Mouse (Mus musculus): Measurements from ENCODE around the gene Rsrp1. TPM values are rescaled to one million over a fixed set of nuclear protein-coding genes. Genes with fewer than 3 reads are reported as not detected.
A peak's percentile ranks its signal among the peaks of the same experiment; 100 is the strongest.
"Not testable (repeated sequence)": the region's sequence is repeated elsewhere in the genome, so short reads cannot be mapped to it uniquely, and the experiment has no call there.

Gene Rsrp1
- polyA plus RNA-seq (2017; shearing (Covaris generic)): 100 to 1,000 TPM; 184 to 307 (median 297) TPM

DNA sequence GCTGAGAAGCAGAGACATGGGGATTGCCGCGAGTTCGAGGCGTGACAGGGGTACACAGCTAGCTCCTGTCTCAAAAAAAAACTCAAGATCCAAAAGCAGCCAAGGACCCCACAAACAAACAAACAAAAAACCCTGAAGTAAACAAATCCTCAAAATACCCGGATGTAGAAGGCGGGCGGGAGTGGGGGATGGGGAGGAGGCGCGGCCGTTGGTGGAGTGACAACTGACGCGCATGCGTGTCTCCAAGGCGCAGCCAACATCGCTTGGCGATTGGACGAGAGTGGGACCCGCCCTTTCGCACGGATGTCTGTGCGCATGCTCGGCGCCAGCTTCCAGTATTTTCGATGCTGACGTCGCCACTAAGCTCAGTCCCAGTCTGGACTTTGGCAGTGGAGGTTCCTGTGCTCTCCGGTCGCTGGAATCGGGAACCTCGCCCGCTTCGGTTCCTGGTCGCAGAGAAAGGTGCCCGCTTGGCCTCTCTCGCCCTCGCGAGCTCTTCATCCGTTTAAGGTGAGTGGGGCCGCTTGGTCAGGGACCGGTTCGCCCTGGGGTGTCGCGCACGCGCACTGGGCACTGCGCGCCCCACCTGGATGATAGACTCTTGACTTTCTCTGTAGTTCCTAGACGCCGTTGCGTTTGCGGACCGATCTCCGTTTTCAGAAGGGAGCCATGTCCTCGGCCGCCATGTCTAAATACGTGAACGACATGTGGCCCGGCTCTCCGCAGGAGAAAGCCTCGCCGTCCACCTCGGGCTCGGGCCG, at the start of gene Rsrp1:
Rsrp1 (plus strand) TSS at position 335 of the 761 bp plus-strand sequence.
- ATAC-seq: peak; percentile 65

- ATAC-seq: no peak
Observed at GRCm38 (mm10) chr4:134876171-134876570, 47.2 kb upstream of the Rsrp1 start.

DNA sequence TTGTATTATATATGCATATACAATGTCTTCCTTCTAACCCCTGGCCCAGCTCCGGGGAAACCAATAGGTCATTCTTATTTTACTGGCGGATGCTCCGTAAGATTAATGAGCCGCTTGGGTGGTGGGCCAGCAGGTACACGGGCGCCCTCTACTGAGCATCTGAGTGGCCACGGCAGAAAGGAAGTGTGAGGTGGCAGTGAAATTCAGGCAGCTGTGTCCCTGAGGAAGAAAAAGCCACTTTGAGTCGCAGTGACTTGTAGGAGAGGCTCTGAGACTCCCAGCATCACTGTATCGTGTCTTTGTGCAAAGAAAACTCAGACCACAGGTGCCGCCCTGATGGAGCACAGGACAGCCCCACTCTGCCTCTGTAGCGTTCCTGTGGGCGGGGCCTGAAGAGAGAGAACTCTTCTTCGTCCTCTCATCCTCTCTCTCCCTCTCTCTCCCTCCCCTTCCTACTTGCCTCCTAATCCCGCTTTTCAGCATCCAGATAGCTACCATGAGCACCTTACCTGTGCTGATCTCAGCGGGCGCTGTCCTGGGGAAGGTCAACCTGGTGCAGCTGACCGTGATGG, 43.9 kb upstream of the Rsrp1 start:
- ATAC-seq: peak; percentile 50

GRCm38 (mm10) chr4:134880041-134880440, 43.4 kb upstream of the Rsrp1 start:
- no peak for ATAC-seq

- no peak for ATAC-seq
Observed at GRCm38 (mm10) chr4:134883266-134883665, 40.1 kb upstream of the Rsrp1 start.

GRCm38 (mm10) chr4:134883808-134884207, 39.6 kb upstream of the Rsrp1 start:
- no peak for ATAC-seq

GRCm38 (mm10) chr4:134884364-134884763, 39.0 kb upstream of the Rsrp1 start:
- ATAC-seq: no peak

DNA sequence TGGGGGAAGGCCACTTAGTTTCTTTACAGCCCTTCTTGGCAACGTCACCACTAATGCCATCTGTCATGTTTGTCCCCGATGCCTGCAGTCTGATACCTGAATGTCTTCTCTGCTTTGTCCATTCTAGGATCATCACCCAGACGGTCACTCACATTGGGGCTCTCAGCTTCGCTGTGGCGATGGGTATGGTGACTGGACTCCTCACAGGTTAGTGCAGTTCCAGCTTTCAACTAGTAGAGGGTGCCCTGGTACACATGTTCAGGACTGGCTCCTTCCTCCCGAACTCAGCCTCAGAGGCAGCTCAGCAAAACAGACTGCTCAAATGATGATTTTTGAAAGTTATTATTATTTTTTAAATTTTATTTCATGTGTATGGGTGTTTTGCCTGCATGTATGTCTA, 31.3 kb upstream of the Rsrp1 start:
- no peak for ATAC-seq

DNA sequence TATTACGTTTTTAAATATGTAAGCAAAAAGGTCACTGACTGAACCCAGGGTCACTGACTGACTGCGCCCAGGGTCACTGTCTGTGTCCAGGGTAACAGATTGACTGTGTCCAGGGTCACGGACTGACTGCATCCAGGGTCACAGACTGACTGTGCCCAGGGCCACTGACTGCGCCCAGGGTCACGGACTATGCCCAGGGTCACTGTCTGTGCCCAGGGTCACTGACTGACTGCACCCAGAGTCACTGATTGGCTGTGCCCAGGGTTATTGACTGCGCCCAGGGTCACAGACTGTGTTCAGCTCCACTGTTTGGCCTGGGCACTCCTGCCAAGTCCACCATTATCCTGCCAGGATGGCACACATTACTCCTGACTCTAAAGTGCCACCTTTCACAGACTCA, 26.1 kb upstream of the Rsrp1 start:
- no peak for ATAC-seq

DNA sequence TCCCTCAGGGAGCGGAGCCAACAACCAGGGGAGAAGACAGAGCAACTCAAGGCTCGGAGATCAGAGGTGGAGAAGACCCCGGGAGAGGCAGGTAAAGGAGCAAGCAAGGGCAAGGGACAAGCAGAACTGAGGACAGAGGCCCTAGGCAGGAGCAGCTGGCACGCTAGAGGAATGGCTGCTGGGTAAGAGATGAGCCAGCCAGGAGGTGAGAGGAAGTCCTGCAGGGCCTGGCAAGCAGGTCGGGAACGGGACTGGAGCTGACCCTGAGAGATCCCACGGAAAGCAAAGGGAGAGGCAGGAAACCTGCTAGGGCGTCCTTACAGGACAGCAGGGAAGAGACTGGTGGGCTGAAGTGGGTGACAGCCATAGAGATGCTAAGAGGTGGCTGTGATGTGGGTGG, 22.3 kb upstream of the Rsrp1 start:
- no peak for ATAC-seq

DNA sequence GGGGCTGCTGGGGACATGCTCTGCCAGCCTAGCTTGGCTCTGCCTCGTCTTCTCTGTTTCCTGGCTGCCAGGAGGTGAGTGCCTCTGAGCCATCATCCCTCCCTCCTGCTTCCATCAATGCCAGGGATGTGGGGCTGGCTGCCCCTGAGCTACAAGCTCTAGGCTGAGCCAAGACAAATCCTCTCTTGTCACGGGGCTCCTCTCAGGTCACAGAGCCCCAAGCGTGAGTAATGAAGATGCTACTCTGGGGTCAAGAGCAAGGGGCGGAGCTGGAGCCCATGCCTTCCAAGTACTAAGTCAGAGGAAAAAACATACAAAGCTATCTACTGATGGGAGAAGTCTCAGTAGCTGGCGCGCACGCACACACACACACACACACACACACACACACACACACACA, 20.3 kb upstream of the Rsrp1 start:
- ATAC-seq: no peak

GRCm38 (mm10) chr4:134911406-134911805, 12.0 kb upstream of the Rsrp1 start:
- not testable (repeated sequence) for ATAC-seq

DNA sequence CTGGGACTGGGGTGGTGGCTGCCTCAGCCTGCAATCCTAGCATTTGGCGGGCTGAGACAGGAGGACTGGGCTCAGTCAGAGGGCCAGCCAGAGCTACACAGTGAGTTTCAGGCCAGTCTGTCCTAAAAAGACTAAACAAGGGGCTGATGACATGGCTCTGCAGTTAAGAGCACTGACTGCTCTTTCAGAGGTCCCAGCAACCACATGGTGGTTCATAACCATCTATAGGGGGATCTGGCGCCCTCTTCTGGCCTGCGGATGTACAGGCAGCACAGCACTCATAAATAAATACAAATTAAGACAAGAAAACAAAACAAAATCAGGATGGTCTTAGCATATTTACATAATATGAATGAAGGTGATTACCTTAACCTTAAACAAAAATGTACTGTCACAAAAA, 10.0 kb upstream of the Rsrp1 start:
- ATAC-seq: peak; percentile 14

- peak; percentile 53 for ATAC-seq
Observed at GRCm38 (mm10) chr4:134914122-134914863, 9.1 kb upstream of the Rsrp1 start.

DNA sequence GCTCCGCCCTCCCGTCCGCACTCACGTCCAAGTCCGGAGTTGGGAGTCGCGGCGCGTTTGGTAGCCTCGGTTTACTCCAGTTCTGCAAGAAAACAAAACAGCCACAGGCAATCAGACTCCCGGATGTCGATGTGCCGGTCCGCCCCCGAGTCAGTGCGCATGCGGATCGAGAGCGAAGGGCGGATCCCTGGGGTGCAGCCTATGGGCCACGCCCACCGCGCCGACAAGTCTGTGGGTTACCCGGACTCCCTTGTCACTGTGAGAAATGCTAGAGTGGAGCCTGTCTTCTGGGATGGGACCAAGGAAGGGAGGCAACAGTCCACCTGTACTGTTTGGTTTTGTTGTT, 8.6 kb upstream of the Rsrp1 start, which contains the start of gene Tmem50a:
Tmem50a (minus strand) TSS at position 161 of the 346 bp plus-strand sequence.
- ATAC-seq: peak; percentile 63

DNA sequence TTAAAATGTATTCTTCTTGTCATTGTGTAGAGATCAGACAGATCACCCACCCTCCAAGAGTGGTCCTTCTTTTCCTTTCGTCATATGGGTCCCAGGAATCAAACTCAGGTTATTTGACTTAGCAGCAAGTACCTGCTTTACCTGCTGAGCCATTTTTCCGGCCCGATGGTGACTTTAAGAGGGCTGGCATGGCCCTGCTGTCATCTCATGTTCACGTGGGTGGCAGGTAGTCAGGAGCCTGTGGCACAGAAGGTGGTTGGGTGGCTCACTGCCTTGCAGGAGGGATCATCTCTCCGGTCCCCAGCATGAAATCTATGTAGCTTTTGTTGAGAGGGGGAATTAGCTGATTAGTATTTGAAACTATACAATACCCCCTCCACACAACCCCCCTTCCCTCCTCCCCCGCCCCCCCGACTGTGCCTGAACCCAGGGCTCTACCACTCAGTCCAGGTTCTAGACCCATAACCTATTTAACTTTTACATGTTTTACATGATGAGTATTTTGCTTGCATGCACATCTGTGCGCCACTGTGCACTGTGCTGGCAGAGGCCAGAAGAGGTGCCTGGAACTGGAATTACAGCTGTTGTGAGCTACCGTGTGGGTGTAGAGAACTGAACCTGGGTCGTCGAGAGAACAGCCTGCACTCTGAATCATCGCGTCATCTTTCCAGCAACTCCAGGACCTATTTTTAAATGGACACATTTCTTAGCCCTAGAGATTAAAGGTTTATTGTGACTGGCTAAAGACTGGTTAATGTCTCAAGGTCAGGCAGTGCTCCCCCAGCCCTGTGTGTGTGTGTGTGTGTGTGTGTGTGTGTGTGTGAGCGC, 8.0 kb upstream of the Rsrp1 start:
- peak; percentile 0 for ATAC-seq

GRCm38 (mm10) chr4:134917194-134917593, 6.2 kb upstream of the Rsrp1 start:
- ATAC-seq: no peak

DNA sequence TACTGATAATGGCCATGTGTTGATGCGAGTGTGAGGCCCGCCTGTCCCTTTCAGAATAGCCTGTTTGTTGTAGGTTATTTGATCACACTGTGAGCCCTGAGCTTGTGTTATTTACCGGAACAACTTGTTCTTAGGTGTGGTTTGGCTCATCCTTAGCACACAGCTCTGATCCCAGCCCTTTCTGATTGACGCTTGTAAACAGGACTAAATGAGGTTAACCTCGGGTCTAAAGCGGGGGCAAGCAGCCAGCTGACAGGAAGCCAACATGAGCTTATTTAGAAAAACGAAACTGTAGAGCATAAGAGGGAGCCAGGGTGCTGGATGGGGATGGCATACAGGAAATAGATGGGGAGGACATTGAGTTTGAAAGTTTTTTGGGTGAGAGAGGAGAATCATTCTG, 5.0 kb upstream of the Rsrp1 start:
- peak; percentile 69 for ATAC-seq

DNA sequence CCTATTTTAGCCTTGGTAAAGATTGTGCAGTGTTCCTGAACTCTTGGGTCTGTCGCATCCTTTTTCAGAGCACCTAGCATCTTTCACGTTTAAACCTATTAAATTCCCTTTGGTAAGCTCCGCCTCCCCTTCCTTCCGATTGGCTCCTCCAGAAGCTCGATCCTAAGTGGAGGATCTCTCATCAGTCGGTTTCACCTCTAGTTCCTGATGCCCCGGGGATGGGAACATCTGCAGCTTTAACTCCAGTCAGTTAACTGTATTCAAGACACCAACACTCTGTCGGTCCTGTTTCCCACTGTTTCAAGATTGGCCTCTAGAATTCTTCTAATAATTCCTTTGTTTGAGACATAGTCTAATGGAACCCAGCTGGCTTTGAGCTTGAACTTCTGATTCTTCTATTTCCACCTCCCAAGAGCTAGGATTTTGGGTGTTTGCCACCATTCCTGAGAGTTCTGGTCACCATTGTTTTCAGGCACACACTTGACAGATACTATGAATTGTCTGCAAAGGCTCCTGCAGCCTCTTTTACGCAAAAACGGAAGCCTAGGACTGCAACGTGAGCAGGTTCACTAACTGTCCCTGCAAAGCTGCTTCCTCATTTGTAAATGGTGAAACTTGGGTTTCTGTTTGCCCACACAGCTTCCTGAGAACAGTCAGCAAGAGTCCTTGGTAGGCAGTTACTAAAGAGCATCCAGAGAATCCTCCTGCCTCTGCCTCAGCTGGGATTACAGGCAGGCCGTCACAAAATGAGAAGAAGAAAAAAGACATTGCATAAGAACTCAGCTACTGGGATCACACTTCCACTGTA, 3.5 kb upstream of the Rsrp1 start:
- peak; percentile 14 for ATAC-seq

GRCm38 (mm10) chr4:134920631-134921030, 2.8 kb upstream of the Rsrp1 start:
- no peak for ATAC-seq

DNA sequence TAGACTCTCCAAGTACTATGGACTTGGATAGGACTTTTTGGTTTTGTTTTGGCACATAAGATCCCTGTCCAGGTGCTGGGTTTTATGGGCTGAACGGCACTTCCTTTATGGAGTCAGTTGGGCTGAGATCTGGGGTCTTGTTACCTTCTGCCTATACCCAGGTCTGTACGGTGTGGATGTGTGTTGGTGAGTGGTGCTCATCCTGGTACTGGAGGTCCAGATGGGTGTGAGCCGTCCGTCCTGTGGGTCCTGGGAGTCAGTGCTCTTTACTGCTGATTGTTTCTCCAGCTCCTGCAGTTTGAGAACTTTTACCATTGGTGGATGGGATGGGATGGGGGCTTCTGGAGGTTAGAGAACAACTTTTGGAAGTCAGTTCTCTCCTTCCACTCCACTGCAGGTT, 1.7 kb upstream of the Rsrp1 start:
- no peak for ATAC-seq

Measured in inflammation-experienced regulatory T-cells, adult 6 months (primary cell).